Mouse (Mus musculus) spleen, adult 2 months (tissue): Measurements from ENCODE around the gene Muc1.

Experiments used
- CTCF ChIP-seq: fragments of 200-500 bp; IDR thresholded peaks from 2 replicates; pipeline ENCODE4 v1.5.1; 2011; ENCODE audit warnings: mild to moderate bottlenecking, inconsistent platforms; ENCODE audit not compliant: insufficient read depth, insufficient read length, insufficient replicate concordance; ENCODE audit errors: extremely low read depth
- POLR2A ChIP-seq: fragments of 200-500 bp; IDR thresholded peaks from 2 replicates; pipeline ENCODE4 v1.6.1; 2011; ENCODE audit warnings: low read depth, low read length, inconsistent platforms

- TF ChIP-seq CTCF (no peak), POLR2A (no peak)
Measured at GRCm38 (mm10) chr3:89238494-89238893, 9.6 kb downstream of the Muc1 start.
